Mouse (Mus musculus) E14TG2a.4 (cell line): ENCODE measurements at regions not wholly inside any gene's neighbourhood (a gene's known extent, or its start where the extent isn't known, plus 50 kb on each side); places are given as distances from the start of the nearest gene placed in this dataset.
A peak's percentile ranks its signal among the peaks of the same experiment; 100 is the strongest.
"Not testable (repeated sequence)": the region's sequence is repeated elsewhere in the genome, so short reads cannot be mapped to it uniquely, and the experiment has no call there.

Experiments used
- H3K27me3 ChIP-seq: 2 replicates; pipeline ENCODE4 v1.6.1; 2014; ENCODE audit warnings: low read length, control low read depth; ENCODE audit not compliant: insufficient read depth
- H3K36me3 ChIP-seq: 2 replicates; pipeline ENCODE4 v1.6.1; 2014; ENCODE audit warnings: low read length, control low read depth; ENCODE audit not compliant: insufficient read depth
- H3K4me1 ChIP-seq: replicated peaks from 2 replicates; pipeline ENCODE4 v1.6.1; 2014; ENCODE audit warnings: low read depth, low read length, control low read depth
- H3K4me3 ChIP-seq: replicated peaks from 2 replicates; pipeline ENCODE4 v1.5.1; 2014; ENCODE audit warnings: mild to moderate bottlenecking, low read length
- H3K9me3 ChIP-seq: 2 replicates; pipeline ENCODE4 v1.6.1; 2014; ENCODE audit warnings: low read length, control low read depth
- CTCF ChIP-seq: conservative IDR thresholded peaks from 2 replicates; pipeline ENCODE4 v1.5.1; 2014; ENCODE audit warnings: low read length
- NANOG ChIP-seq: IDR thresholded peaks from 2 replicates; pipeline ENCODE4 v1.6.1; 2014; ENCODE audit warnings: borderline replicate concordance, low read length, mixed read lengths
- POU5F1 ChIP-seq: IDR thresholded peaks from 2 replicates; pipeline ENCODE4 v1.6.1; 2014; ENCODE audit warnings: low read length, borderline replicate concordance

GRCm38 (mm10) chr4:35310396-35310977 lies 84.5 kb upstream of the C9orf72 start:
- H3K27me3 ChIP-seq: no peaks in the 10 kb centered on the region
- H3K4me1 ChIP-seq: peaks cover 17% of the 10 kb centered on the region
- no peaks in the 10 kb centered on the region for H3K9me3 ChIP-seq
- no peaks in the 10 kb centered on the region for H3K36me3 ChIP-seq
- no peak overlapping the region for H3K4me3 ChIP-seq
- TF ChIP-seq CTCF: peak; percentile 95
- TF ChIP-seq POU5F1: no peak

- Histone ChIP-seq H3K36me3 (no peaks in the 10 kb centered on the region), H3K9me3 (no peaks in the 10 kb centered on the region), H3K4me3 (no peak overlapping the region), H3K4me1 (peaks cover 17% of the 10 kb centered on the region), H3K27me3 (no peaks in the 10 kb centered on the region)
- TF ChIP-seq POU5F1: no peak
- no peak for TF ChIP-seq NANOG
- TF ChIP-seq CTCF: no peak
Measured at GRCm38 (mm10) chr4:35308221-35308620, 82.2 kb upstream of the C9orf72 start.

- H3K9me3 ChIP-seq: no peaks in the 10 kb centered on the region
- H3K36me3 ChIP-seq: no peaks in the 10 kb centered on the region
- TF ChIP-seq CTCF: no peak
- no peak for TF ChIP-seq POU5F1
- TF ChIP-seq NANOG: no peak
- no peak overlapping the region for H3K4me3 ChIP-seq
- no peaks in the 10 kb centered on the region for H3K27me3 ChIP-seq
- peaks cover 17% of the 10 kb centered on the region for H3K4me1 ChIP-seq
Measured at GRCm38 (mm10) chr4:35305210-35305609, 79.2 kb upstream of the C9orf72 start.

- Histone ChIP-seq H3K27me3 (no peaks in the 10 kb centered on the region), H3K4me1 (no peaks in the 10 kb centered on the region), H3K4me3 (no peak overlapping the region), H3K36me3 (no peaks in the 10 kb centered on the region), H3K9me3 (no peaks in the 10 kb centered on the region)
- TF ChIP-seq POU5F1 (no peak), NANOG (no peak), CTCF (no peak)
Measured at GRCm38 (mm10) chr4:35300848-35301247, 74.9 kb upstream of the C9orf72 start.

GRCm38 (mm10) chr4:35300374-35300773 lies 74.4 kb upstream of the C9orf72 start:
- H3K36me3 ChIP-seq, H3K27me3 ChIP-seq, H3K4me3 ChIP-seq, H3K9me3 ChIP-seq, H3K4me1 ChIP-seq: not testable (repeated sequence)

GRCm38 (mm10) chr4:35284611-35285010 lies 58.6 kb upstream of the C9orf72 start:
- Histone ChIP-seq H3K4me3 (no peak overlapping the region), H3K36me3 (no peaks in the 10 kb centered on the region), H3K27me3 (no peaks in the 10 kb centered on the region), H3K4me1 (no peaks in the 10 kb centered on the region), H3K9me3 (peaks cover 35% of the 10 kb centered on the region)
- no peak for TF ChIP-seq NANOG
- TF ChIP-seq POU5F1: no peak
- no peak for TF ChIP-seq CTCF
